Mouse (Mus musculus) intestine, postnatal 0 days (tissue): ENCODE results near the gene Gm21860. TPM values are rescaled to one million over a fixed set of nuclear protein-coding genes. Genes with fewer than 3 reads are reported as not detected.
A peak's percentile ranks its signal among the peaks of the same experiment; 100 is the strongest.
"Not testable (repeated sequence)": the region's sequence is repeated elsewhere in the genome, so short reads cannot be mapped to it uniquely, and the experiment has no call there.

Source experiments
- ATAC-seq: fragments of 200-750 bp; cut with Nextera tagmentation; 2 replicates; pipeline ENCODE4 v1.8.0; 2017; ENCODE audit warnings: mild to moderate bottlenecking, moderate TSS enrichment, moderate library complexity
- H3K27ac ChIP-seq: fragments of 300-500 bp; sonication (generic); 2 replicates; pipeline ENCODE4 v1.5.1; 2014; ENCODE audit warnings: mild to moderate bottlenecking, low read depth, low read length, moderate library complexity
- H3K27me3 ChIP-seq: fragments of 300-500 bp; sonication (generic); replicated peaks from 2 replicates; pipeline ENCODE4 v1.6.1; 2014; ENCODE audit warnings: low read length, mixed read lengths; ENCODE audit not compliant: control insufficient read depth, insufficient read depth
- H3K36me3 ChIP-seq: fragments of 300-500 bp; sonication (generic); 2 replicates; pipeline ENCODE4 v1.6.1; 2014; ENCODE audit warnings: mild to moderate bottlenecking, moderate library complexity; ENCODE audit not compliant: control insufficient read depth, insufficient read depth
- H3K4me1 ChIP-seq: fragments of 300-500 bp; sonication (generic); replicated peaks from 2 replicates; pipeline ENCODE4 v1.6.1; 2014; ENCODE audit warnings: antibody characterized with exemption, low read length, mixed read lengths; ENCODE audit not compliant: control insufficient read depth, insufficient read depth
- H3K4me2 ChIP-seq: fragments of 300-500 bp; sonication (generic); replicated peaks from 2 replicates; pipeline ENCODE4 v1.6.1; 2014; ENCODE audit warnings: low read depth, mild to moderate bottlenecking, moderate library complexity
- H3K4me3 ChIP-seq: fragments of 300-500 bp; sonication (generic); 2 replicates; pipeline ENCODE4 v1.5.1; 2014; ENCODE audit warnings: low read depth, low read length
- H3K9ac ChIP-seq: fragments of 300-500 bp; sonication (generic); 2 replicates; pipeline ENCODE4 v1.6.1; 2014; ENCODE audit warnings: mild to moderate bottlenecking, low read depth, low read length
- H3K9me3 ChIP-seq: fragments of 300-500 bp; sonication (generic); 2 replicates; pipeline ENCODE4 v1.6.1; 2016; ENCODE audit warnings: mixed run types; ENCODE audit not compliant: control insufficient read depth
- WGBS: fragments of 180-500 bp; shearing (Covaris S2); extraction: QIAGEN DNeasy Blood & Tissue Kit; methylation state at CpG from one replicate; pipeline ENCODE4 v1.1.7; 2014; 5-methylcytosine and 5-hydroxymethylcytosine counted together
- polyA plus RNA-seq: library from polyadenylated mRNA; unstranded; fragments of >200 nt; fragmentation: Nextera tagmentation; extraction: Ambion mirVana; gene quantifications from 2 replicates; pipeline ENCODE4 v1.2.1, GENCODE M21; 2015

The Gm21860 gene
- polyA plus RNA-seq, 1 experiment from 2014 or later, result not detected

DNA sequence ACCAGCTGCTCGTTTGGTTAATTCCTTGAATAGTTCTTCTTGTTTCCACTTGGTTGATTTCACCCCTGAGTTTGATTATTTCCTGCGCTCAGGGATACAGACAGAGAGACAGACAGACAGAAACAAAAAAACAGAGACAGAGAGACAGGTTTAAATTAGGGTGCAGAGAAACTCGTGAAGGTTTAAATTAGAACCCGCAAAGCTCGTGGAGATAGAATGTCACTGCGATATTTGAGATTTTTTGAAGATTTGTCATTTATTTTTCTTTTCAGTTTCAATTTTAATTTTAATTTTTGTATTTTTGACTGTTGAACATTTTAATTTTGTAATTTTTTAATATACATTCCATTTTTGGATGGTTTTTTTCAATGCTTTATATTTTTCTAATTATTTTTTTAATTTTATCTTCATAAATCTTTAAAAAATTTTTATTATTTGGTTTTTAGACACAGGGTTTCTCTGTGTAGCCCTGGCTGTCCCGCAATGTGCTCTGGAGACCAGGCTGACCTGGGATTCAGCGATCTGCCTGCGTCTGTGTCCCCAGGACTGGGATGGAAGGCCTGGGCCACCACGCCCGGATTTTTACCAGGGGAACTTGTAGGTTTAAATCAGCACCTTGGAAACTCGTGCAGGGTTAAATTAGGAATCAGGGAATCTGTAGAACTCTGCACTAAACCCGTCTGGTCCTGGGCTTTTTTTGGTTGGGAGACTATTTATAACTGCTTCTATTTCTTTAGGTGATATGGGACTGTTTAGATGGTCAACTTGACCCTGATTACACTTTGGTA is 27.3 kb downstream of the Gm21860 start:
- ATAC-seq, result not testable (repeated sequence)

DNA sequence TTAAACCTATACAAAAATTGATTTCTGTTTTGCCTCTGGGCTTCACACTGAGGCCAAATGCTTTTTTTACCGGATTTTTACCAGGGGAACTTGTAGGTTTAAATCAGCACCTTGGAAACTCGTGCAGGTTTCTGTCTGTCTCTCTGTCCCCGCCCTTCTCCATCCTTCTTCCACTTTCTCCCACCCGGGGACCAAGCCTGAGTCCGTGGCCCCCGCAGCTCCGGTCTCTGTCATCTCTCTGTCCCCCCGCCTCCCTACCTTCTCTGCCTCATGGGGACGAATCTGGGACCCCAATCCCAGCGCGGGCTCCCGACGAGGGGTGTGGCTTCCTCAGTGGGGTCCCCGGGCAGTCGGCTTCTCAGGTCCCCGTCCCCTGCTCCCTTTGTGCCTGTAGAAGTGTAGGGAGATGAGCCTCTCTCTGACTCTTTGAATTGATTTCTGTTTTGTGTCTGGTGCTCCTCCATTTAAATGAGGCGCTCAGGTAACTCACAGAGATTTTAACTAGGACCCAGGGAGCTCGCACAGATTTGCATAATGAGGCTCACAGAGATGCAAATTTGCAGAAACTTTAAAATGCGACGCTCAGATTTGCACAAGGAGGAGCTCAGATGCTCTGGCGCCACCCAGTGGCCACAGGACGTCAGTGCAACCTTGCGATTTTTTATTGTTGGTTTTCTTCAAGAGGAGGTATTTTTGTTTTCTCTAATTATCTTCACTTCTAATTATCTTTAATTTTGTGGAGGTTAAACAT is 28.7 kb downstream of the Gm21860 start:
- not testable (repeated sequence) for H3K9me3 ChIP-seq, H3K4me2 ChIP-seq, H3K9ac ChIP-seq, H3K4me1 ChIP-seq, H3K27me3 ChIP-seq, ATAC-seq, H3K36me3 ChIP-seq, H3K4me3 ChIP-seq, H3K27ac ChIP-seq
- WGBS, result 63% methylated on average over 6 of the region's 23 CpGs

More for the DNA sequence above, 27.3 kb downstream of the Gm21860 start:
- not testable (repeated sequence) for H3K36me3 ChIP-seq, H3K9me3 ChIP-seq, H3K4me3 ChIP-seq, H3K4me1 ChIP-seq, H3K27me3 ChIP-seq, H3K27ac ChIP-seq, H3K9ac ChIP-seq, H3K4me2 ChIP-seq
- 64% methylated on average over 8 of the region's 13 CpGs for WGBS

DNA sequence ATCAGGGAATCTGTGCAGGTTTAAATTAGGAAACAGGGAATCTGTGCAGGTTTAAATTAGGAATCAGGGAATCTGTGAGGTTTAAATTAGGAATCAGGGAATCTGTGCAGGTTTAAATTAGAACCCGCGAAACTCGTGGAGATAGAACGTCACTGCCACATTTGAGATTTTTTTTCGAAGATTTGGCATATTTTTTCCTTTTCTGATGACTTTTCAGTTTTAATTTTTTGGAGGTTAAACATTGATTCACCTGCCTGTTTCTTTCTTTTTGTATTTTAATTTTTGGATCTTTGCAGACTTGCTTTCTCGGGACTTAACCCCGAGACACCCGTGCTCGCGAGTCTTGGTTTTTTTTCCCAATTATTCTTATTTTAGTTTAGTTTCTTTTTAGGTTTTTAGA is 29.5 kb downstream of the Gm21860 start:
- H3K27me3 ChIP-seq, H3K9ac ChIP-seq, H3K4me2 ChIP-seq, H3K27ac ChIP-seq, ATAC-seq, H3K36me3 ChIP-seq, H3K4me1 ChIP-seq, H3K9me3 ChIP-seq, H3K4me3 ChIP-seq: not testable (repeated sequence)
- WGBS, result 85% methylated on average over 7 of the region's 10 CpGs

DNA sequence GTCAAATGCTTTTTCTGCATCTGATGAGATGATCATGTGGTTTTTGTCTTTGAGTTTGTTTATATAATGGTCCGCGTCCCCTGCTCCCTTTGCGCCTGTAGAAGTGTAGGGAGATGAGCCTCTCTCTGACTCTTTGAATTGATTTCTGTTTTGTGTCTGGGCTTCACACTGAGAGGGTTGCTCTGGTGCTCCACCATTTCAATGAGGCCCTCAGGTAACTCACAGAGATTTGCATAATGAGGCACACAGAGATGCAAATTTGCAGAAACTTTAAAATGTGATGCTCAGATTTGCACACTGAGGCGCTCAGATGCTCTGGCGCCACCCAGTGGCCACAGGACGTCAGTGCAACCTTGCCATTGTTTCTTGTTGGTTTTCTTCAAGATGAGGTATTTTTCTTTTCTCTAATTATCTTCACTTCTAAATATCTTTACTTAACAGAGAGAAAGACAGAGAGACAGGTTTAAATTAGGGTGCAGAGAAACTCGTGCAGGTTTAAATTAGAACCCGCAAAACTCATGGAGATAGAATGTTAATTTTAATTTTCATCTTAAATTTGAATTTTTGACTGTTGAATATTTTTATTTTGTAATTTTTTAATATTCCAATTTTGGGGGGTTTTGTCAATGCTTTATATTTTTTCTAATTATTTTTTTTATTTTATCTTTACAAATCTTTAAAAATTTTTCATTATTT is 30.5 kb downstream of the Gm21860 start:
- 52% methylated on average over 8 of the region's 8 CpGs for WGBS
- H3K27me3 ChIP-seq, H3K4me3 ChIP-seq, H3K4me2 ChIP-seq, H3K9me3 ChIP-seq, ATAC-seq, H3K27ac ChIP-seq, H3K9ac ChIP-seq, H3K4me1 ChIP-seq, H3K36me3 ChIP-seq: not testable (repeated sequence)

GRCm38 (mm10) chrY:90723336-90723987 is 31.2 kb downstream of the Gm21860 start:
- peak; percentile 49; the same call in 1 of the 2 replicates for ATAC-seq
- H3K4me1 ChIP-seq, H3K4me3 ChIP-seq, H3K27ac ChIP-seq, H3K9ac ChIP-seq, H3K27me3 ChIP-seq, H3K36me3 ChIP-seq, H3K4me2 ChIP-seq, H3K9me3 ChIP-seq: not testable (repeated sequence)
- WGBS, result 65% methylated on average over 8 of the region's 9 CpGs

GRCm38 (mm10) chrY:90720505-90720904 is 34.1 kb downstream of the Gm21860 start:
- not testable (repeated sequence) for H3K4me1 ChIP-seq, H3K9me3 ChIP-seq, H3K27ac ChIP-seq, H3K36me3 ChIP-seq, H3K9ac ChIP-seq, ATAC-seq, H3K4me3 ChIP-seq, H3K27me3 ChIP-seq, H3K4me2 ChIP-seq
- WGBS, result no CpG with 5 or more reads among the region's 5 CpGs

DNA sequence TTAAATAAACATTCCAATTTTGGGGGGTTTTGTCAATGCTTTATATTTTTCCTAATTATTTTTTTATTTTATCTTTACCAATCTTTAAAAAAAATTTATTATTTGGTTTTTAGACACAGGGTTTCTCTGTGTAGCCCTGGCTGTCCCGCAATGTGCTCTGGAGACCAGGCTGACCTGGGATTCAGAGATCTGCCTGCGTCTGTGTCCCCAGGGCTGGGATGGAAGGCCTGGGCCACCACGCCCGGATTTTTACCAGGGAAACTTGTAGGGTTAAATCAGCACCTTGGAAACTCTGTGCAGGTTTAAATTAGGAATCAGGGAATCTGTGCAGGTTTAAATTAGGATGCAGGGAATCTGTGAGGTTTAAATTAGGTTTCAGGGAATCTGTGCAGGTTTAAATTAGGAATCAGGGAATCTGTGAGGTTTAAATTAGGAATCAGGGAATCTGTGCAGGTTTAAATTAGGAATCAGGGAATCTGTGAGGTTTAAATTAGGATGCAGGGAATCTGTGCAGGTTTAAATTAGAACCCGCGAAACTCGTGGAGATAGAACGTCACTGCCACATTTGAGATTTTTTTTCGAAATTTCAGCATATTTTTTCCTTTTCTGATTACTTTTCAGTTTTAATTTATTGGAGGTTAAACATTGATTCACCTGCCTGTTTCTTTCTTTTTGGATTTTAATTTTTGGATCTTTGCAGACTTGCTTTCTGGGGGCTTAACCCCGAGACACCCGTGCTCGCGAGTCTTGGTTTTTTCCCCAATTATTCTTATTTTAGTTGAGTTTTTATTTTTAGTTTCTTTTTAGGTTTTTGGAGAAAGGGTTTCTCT is 35.0 kb downstream of the Gm21860 start:
- not testable (repeated sequence) for H3K4me2 ChIP-seq, H3K4me1 ChIP-seq, ATAC-seq, H3K4me3 ChIP-seq, H3K27ac ChIP-seq, H3K9ac ChIP-seq, H3K36me3 ChIP-seq, H3K27me3 ChIP-seq, H3K9me3 ChIP-seq
- WGBS, result 62% methylated on average over 8 of the region's 13 CpGs

DNA sequence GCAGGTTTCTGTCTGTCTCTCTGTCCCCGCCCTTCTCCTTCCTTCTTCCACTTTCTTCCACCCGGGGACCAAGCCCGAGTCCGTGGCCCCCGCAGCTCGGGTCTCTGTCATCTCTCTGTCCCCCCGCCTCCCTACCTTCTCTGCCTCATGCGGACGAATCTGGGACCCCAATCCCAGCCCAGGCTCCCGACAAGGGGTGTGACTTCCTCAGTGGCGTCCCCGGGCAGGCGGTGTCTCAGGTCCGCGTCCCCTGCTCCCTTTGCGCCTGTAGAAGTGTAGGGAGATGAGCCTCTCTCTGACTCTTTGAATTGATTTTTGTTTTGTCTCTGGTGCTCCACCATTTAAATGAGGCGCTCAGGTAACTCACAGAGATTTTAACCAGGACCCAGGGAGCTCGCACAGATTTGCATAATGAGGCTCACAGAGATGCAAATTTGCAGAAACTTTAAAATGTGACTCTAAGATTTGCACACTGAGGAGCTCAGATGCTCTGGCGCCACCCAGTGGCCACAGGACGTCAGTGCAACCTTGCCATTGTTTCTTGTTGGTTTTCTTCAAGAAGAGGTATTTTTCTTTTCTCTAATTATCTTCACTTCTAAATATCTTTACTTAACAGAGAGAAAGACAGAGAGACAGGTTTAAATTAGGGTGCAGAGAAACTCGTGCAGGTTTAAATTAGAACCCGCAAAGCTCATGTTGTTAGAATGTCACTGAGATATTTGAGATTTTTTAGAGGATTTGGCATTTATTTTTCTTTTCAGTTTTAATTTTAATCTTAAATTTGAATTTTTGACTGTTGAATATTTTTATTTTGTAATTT is 35.8 kb downstream of the Gm21860 start:
- not testable (repeated sequence) for H3K27me3 ChIP-seq, H3K9me3 ChIP-seq, H3K27ac ChIP-seq, H3K36me3 ChIP-seq, H3K4me3 ChIP-seq, H3K4me2 ChIP-seq, H3K4me1 ChIP-seq, H3K9ac ChIP-seq
- 74% methylated on average over 14 of the region's 22 CpGs for WGBS
- ATAC-seq, result peak; percentile 60; the same call in 1 of the 2 replicates
